Mouse (Mus musculus): ENCODE results near the gene Dmrtc1a.
A peak's percentile ranks its signal among the peaks of the same experiment; 100 is the strongest.
"Not testable (repeated sequence)": the region's sequence is repeated elsewhere in the genome, so short reads cannot be mapped to it uniquely, and the experiment has no call there.

Dmrtc1a gene

GRCm38 (mm10) chrX:102908587-102908986 lies at the start of gene Dmrtc1a, which contains the start of gene 1700011M02Rik:
Gene Dmrtc1a, minus strand, starts transcription at chrX:102908687.
Gene 1700011M02Rik, plus strand, starts transcription at chrX:102908905.
- DNase-seq (ENCODE audit: low spot score), result not testable (repeated sequence)

DNA sequence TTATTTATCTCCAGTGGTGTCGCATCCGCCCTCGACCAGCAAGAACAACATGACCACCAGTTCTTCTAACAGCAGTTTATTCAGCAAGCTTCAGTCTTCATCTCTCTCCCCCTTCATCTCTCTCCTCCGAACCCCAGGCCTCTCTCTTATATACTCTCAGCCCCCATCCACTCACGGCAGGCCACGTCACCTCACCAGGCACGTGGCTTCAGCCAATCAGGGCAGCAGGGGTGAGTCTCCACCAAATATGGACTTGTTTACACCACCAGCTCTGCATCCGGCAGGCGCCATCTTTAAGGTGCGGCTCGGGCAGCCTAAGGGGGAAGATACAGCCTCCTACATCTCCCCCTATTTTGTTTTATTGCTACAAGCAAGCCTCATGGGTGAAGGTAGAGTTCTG lies 41.6 kb upstream of the Dmrtc1a start:
- DNase-seq (ENCODE audit: low spot score), result peak; percentile 43

DNA sequence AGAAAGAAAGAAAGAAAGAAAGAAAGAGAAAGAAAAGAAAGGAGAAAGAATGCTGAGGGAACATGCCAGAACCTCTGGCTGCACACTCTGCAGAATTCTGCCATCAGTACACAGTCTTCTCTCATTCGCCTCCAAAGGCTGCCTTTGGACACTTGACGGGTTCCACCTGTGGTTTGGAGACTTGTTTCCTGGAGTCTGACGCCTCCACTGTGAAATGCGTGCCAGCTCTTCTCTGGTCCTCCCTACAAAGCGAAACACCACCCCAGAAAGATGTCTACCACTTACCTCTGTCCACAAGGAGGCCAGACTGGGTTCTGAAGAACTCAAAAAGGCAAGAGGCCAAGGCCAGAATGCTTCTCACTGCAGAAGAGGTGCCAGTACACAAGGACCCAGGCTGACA lies 28.3 kb upstream of the Dmrtc1a start:
- no peak for DNase-seq (ENCODE audit: low spot score)

DNA sequence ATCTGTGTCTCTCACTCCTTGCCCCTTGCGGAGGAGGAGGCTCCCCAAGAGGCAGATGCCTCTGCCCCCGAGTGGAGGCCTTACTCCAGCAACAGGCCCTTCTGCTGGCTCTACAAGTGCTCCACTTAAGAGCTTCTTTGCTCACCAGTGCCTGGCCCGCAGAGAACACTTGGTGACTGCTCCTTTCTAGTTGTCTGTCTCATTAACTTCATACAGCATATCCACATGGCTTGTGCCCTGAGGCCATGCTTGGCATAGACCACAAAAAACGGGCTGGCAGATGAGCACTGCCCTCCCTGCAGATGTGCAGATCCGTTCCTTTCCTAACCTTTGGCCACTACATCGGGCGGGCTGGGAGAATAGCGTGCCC lies 25.9 kb upstream of the Dmrtc1a start:
- no peak for DNase-seq (ENCODE audit: low spot score)

DNA sequence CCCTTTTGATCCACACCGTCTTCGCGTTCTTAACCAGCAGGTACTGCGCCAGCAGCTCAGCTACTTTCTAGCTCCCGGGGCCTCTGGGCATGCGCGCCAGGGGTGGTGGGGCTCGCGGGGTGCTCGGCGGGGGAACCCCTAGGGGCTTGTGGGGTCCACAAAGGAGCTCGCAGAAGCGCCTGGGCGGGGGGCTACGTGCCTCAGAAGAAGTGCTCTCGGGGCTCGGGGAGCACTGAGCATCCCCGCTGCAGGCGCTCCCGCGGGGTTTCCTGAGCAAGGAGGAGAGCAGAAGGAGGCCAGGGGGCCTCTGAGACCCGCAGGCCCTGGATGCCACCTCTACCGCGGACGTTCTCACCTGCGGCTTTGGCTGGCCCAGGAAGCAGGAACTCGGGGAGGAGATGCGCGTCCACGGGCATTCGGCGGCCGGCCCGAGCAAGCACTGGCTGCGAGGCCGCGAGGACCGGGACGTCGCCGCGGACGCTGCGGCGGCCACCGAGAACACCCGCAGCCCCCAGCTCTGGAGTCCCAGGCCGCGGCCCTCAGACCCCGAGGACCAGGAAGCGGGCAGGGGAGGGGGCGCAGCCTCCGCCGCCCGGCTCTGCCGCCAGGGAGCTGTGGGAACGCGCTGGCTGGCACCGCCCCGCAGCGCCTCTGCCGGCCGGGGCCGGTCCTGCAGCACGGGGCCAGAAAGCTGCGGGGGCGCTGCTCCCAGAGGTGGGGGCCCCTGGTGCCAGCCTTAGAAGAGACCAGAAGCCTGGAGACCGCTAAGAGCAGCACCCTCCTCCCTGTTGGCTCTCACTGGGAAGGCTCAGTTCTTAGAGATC lies 25.3 kb upstream of the Dmrtc1a start:
- DNase-seq (ENCODE audit: low spot score), result peak; percentile 58

GRCm38 (mm10) chrX:102932992-102933570 lies 24.6 kb upstream of the Dmrtc1a start:
- no peak for DNase-seq (ENCODE audit: low spot score)

- DNase-seq (ENCODE audit: low spot score), result not testable (repeated sequence)
Observed at GRCm38 (mm10) chrX:102928072-102928471, 19.6 kb upstream of the Dmrtc1a start, which contains the start of gene 1700018G05Rik. Gene 1700018G05Rik, plus strand, starts transcription at chrX:102928372.

DNA sequence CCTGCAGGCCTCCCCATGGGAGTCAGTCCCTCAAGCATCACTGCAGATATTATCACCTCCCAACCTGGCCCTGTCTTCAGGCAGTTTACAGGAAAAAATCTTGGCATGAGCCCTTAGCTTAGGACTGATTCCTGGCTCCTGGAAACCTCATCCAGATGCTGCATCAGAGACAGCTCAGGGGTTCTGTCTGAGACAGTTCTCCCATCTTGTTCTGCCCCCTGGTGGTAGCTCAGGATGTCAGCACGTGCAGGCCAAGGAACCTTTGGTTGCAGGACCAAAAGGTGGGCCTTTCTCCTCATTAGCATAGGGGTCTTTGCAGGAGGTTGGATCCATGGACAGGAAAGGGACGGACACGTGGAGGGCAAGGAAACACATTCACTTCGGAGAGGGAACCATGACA lies 18.2 kb upstream of the Dmrtc1a start:
- DNase-seq (ENCODE audit: low spot score), result peak; percentile 18

DNA sequence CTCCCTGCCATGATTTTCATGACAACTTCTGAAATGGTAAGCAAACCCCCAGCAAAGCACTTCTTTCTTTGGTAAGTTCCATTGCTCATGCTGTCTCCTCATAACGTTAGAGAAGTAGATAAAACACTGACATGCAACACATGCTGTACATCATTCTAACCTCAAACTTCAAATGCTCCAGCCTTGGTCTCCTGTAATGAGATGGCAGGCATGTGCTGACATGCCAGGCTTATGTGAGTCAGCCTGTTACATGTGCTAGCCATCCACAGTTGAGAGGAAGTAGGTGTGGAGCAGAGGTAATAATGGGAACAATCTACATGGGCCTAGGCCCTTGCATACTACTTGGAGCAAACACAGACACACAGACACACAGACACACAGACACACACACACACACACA lies 6.3 kb upstream of the Dmrtc1a start:
- DNase-seq (ENCODE audit: low spot score), result not testable (repeated sequence)

GRCm38 (mm10) chrX:102867871-102868270 lies 40.6 kb downstream of the Dmrtc1a start, which contains the start of gene 1700031F05Rik:
Gene 1700031F05Rik, minus strand, starts transcription at chrX:102867971.
- no peak for DNase-seq (ENCODE audit: low spot score)

- DNase-seq (ENCODE audit: low spot score), result not testable (repeated sequence)
Observed at GRCm38 (mm10) chrX:102854516-102854915, 54.0 kb downstream of the Dmrtc1a start, which contains the start of gene Dmrtc1c2. Gene Dmrtc1c2, minus strand, starts transcription at chrX:102854616.

Data from layer of hippocampus, adult 11-12 months (tissue).